Mouse (Mus musculus) bone marrow, adult 2 months (tissue): ENCODE results near the gene Slc22a15.

Experiments used
- CTCF ChIP-seq: fragments of 200-500 bp; IDR thresholded peaks from 2 replicates; pipeline ENCODE4 v1.5.1; 2011; ENCODE audit warnings: low read length, control low read depth; ENCODE audit not compliant: control insufficient read depth, insufficient read depth
- POLR2A ChIP-seq: fragments of 200-500 bp; IDR thresholded peaks from 2 replicates; pipeline ENCODE4 v1.6.1; 2011; ENCODE audit warnings: low read depth, mild to moderate bottlenecking, control low read depth, low read length, borderline replicate concordance; ENCODE audit not compliant: control insufficient read depth

DNA sequence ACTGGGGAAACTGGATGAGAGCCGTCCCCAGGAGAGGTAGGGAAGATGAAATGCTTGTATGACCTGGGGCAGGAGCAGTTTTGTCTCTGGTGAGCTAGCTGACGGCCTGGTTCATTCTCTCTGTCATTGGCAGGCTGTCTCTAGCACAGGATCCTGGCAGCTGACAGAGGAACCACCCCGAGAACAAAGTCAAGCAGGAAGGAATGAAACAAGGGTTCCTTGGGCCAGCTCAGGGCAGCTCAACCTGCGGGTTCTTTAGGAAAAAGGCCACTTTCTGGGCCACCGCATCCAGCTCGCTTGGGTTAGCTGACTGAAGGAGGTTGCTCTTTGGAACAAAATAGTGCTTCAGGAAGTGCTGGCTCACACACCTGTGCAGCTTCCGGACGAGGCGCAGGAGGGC, 109.5 kb downstream of the Slc22a15 start:
- TF ChIP-seq CTCF (no peak), POLR2A (no peak)
